Comparison of ENCODE assay signal across 23 mouse cellular contexts in genomic region chr4:101710361-101710760, GRCm38 (mm10). TPM values are rescaled to one million over a fixed set of nuclear protein-coding genes. Genes with fewer than 3 reads are reported as not detected.
A peak's percentile ranks its signal among the peaks of the same experiment; 100 is the strongest.
DNase-seq lines count a peak whose midpoint lies in the region; ATAC-seq and TF ChIP-seq lines count a peak whose summit lies in the region.
"Had no signal": no experiment of that assay in that cellular context is flagged by ENCODE, and none has a peak within 500 bp of the region (broad histone marks: within the 10 kb centered on the region; RNA-seq: fewer than 3 reads in every experiment).

No protein-coding gene starts in this region.

- H3K4me2 ChIP-seq in liver, embryonic 12.5 days: no peak overlapping the region
- H3K4me2 ChIP-seq in liver, embryonic 15.5 days: no peak overlapping the region
- H3K4me2 ChIP-seq in liver, embryonic 11.5 days: no peak overlapping the region
- no peak overlapping the region for H3K4me2 ChIP-seq in liver, embryonic 16.5 days (ENCODE audit: low read depth, low read length)
- no peak overlapping the region for H3K4me2 ChIP-seq in liver, postnatal 0 days (ENCODE audit: low read depth, low read length)

- H3K36me3 ChIP-seq in liver, adult 2 months (ENCODE audit: control insufficient read depth, insufficient read depth, low read length): no peaks in the 10 kb centered on the region
- no peaks in the 10 kb centered on the region for H3K36me3 ChIP-seq in liver, embryonic 12.5 days
- H3K36me3 ChIP-seq in liver, embryonic 15.5 days (replicated peaks): no peaks in the 10 kb centered on the region
- no peaks in the 10 kb centered on the region for H3K36me3 ChIP-seq in liver, embryonic 11.5 days (ENCODE audit: control insufficient read depth, insufficient read depth, low read length)
- no peaks in the 10 kb centered on the region for H3K36me3 ChIP-seq in liver, embryonic 16.5 days (ENCODE audit: control insufficient read depth, insufficient read depth)
- H3K36me3 ChIP-seq in liver, postnatal 0 days (replicated peaks; ENCODE audit: insufficient read depth, low read length): no peaks in the 10 kb centered on the region
- H3K36me3 ChIP-seq: G1E had no signal

- 5% methylated on average over 4 of the region's 4 CpGs for WGBS in liver, adult 2 months
- WGBS in liver, embryonic 12.5 days (ENCODE audit: insufficient replicate concordance): 61% methylated on average over 4 of the region's 4 CpGs
- WGBS in liver, embryonic 15.5 days (ENCODE audit: insufficient replicate concordance): 59% methylated on average over 4 of the region's 4 CpGs
- 81% methylated on average over 4 of the region's 4 CpGs for WGBS in liver, embryonic 11.5 days
- WGBS in liver, embryonic 16.5 days (ENCODE audit: insufficient replicate concordance): 49% methylated on average over 4 of the region's 4 CpGs
- 57% methylated on average over 4 of the region's 4 CpGs for WGBS in liver, postnatal 0 days (ENCODE audit: insufficient replicate concordance)

- DNase-seq in liver, adult 2 months (ENCODE audit: extremely low read depth, low read depth, low spot score): peak; percentile 95
- DNase-seq in liver, embryonic 11.5 days (ENCODE audit: low spot score): no peak
- DNase-seq in liver: no peak
- peak; percentile 22 for DNase-seq in liver, postnatal 0 days
- DNase-seq in kidney, postnatal 14 days: no peak
- DNase-seq: adrenal gland, adult 2 months; adrenal gland, adult 8-10 months; adrenal gland, postnatal 10 days; adrenal gland, postnatal 14 days; adrenal gland, postnatal 25 days; adrenal gland, postnatal 36 days; B cell, adult 2 months; cerebellum, adult 11 months; cerebellum, adult 11-12 months had no signal

- no peaks in the 10 kb centered on the region for H3K79me2 ChIP-seq in liver, adult 2 months (ENCODE audit: control insufficient read depth, insufficient read depth, low read length)

- no peak for TF ChIP-seq CTCF in liver, adult 2 months (IDR thresholded peaks at IDR 0.05; ENCODE audit: low read depth, low read length)
- TF ChIP-seq CTCF in liver, postnatal 0 days (IDR thresholded peaks at IDR 0.05; ENCODE audit: low read depth): no peak

- H3K27ac ChIP-seq in liver, adult 2 months (replicated peaks; ENCODE audit: insufficient read depth, low read depth, low read length): peak overlapping the region; percentile 26; the same call in 1 of the 2 replicates
- no peak overlapping the region for H3K27ac ChIP-seq in liver, embryonic 12.5 days
- no peak overlapping the region for H3K27ac ChIP-seq in liver, embryonic 15.5 days (replicated peaks)
- no peak overlapping the region for H3K27ac ChIP-seq in liver, embryonic 11.5 days (ENCODE audit: low read depth, low read length)
- H3K27ac ChIP-seq in liver, embryonic 16.5 days (ENCODE audit: low read length): no peak overlapping the region
- no peak overlapping the region for H3K27ac ChIP-seq in liver, postnatal 0 days (ENCODE audit: low read depth)

- H3K4me3 ChIP-seq in liver, adult 2 months (ENCODE audit: insufficient read depth, low read depth, low read length): no peak overlapping the region
- H3K4me3 ChIP-seq in liver, embryonic 12.5 days: no peak overlapping the region
- no peak overlapping the region for H3K4me3 ChIP-seq in liver, embryonic 15.5 days (replicated peaks)
- H3K4me3 ChIP-seq in liver, embryonic 11.5 days (ENCODE audit: low read depth, low read length): no peak overlapping the region
- H3K4me3 ChIP-seq in liver, embryonic 16.5 days (ENCODE audit: low read depth, low read length): no peak overlapping the region
- no peak overlapping the region for H3K4me3 ChIP-seq in liver, postnatal 0 days (ENCODE audit: low read depth, low read length)

- H3K27me3 ChIP-seq in liver, adult 2 months (ENCODE audit: control insufficient read depth, insufficient read depth, low read length): no peaks in the 10 kb centered on the region
- H3K27me3 ChIP-seq in liver, embryonic 12.5 days (replicated peaks): no peaks in the 10 kb centered on the region
- H3K27me3 ChIP-seq in liver, embryonic 15.5 days: no peaks in the 10 kb centered on the region
- no peaks in the 10 kb centered on the region for H3K27me3 ChIP-seq in liver, embryonic 11.5 days (replicated peaks; ENCODE audit: control insufficient read depth, insufficient read depth, low read length)
- no peaks in the 10 kb centered on the region for H3K27me3 ChIP-seq in liver, embryonic 16.5 days (ENCODE audit: control insufficient read depth, insufficient read depth, low read depth, low read length)
- no peaks in the 10 kb centered on the region for H3K27me3 ChIP-seq in liver, postnatal 0 days (ENCODE audit: insufficient read depth, low read length)
- H3K27me3 ChIP-seq: CH12.LX had no signal

- no peak overlapping the region for H3K9ac ChIP-seq in liver, adult 2 months (ENCODE audit: low read depth, low read length)
- H3K9ac ChIP-seq in liver, embryonic 12.5 days: no peak overlapping the region
- H3K9ac ChIP-seq in liver, embryonic 15.5 days: no peak overlapping the region
- no peak overlapping the region for H3K9ac ChIP-seq in liver, embryonic 11.5 days (ENCODE audit: low read depth, low read length)
- H3K9ac ChIP-seq in liver, embryonic 16.5 days (ENCODE audit: low read depth, low read length): no peak overlapping the region
- H3K9ac ChIP-seq in liver, postnatal 0 days (replicated peaks): no peak overlapping the region

- no peak for TF ChIP-seq POLR2A in liver, adult 2 months (IDR thresholded peaks at IDR 0.05; ENCODE audit: extremely low read depth, insufficient read depth, low read length)

- no peak for ATAC-seq in liver, embryonic 12.5 days
- ATAC-seq in liver, embryonic 15.5 days (ENCODE audit: insufficient read depth): peak; percentile 18; the same call in 1 of the 2 replicates
- no peak for ATAC-seq in liver, embryonic 11.5 days (replicated peaks; ENCODE audit: low FRiP score)
- ATAC-seq in liver, embryonic 16.5 days (ENCODE audit: low read depth): peak; percentile 74
- peak; percentile 80 for ATAC-seq in liver, postnatal 0 days
- ATAC-seq: activated CD4-positive, CD25-positive, alpha-beta regulatory T cell, adult 4 months; CD4-positive, CD25-positive, alpha-beta regulatory T cell, adult 4 months; Patski had no signal

- H3K9me3 ChIP-seq in liver, embryonic 12.5 days (replicated peaks): no peaks in the 10 kb centered on the region
- H3K9me3 ChIP-seq in liver, embryonic 15.5 days (replicated peaks): no peaks in the 10 kb centered on the region
- no peaks in the 10 kb centered on the region for H3K9me3 ChIP-seq in liver, embryonic 11.5 days (ENCODE audit: control insufficient read depth, low read length)
- H3K9me3 ChIP-seq in liver, embryonic 16.5 days (replicated peaks; ENCODE audit: control insufficient read depth, low read length): no peaks in the 10 kb centered on the region
- no peaks in the 10 kb centered on the region for H3K9me3 ChIP-seq in liver, postnatal 0 days (ENCODE audit: low read length)
- H3K9me3 ChIP-seq: G1E had no signal

- no peak for TF ChIP-seq EP300 in liver, postnatal 0 days (IDR thresholded peaks at IDR 0.05; ENCODE audit: low read depth)

- H3K4me1 ChIP-seq in liver, adult 2 months (ENCODE audit: control insufficient read depth, insufficient read depth, low read length): peaks cover 13% of the 10 kb centered on the region
- H3K4me1 ChIP-seq in liver, embryonic 12.5 days: no peaks in the 10 kb centered on the region
- no peaks in the 10 kb centered on the region for H3K4me1 ChIP-seq in liver, embryonic 15.5 days (replicated peaks)
- no peaks in the 10 kb centered on the region for H3K4me1 ChIP-seq in liver, embryonic 11.5 days (replicated peaks; ENCODE audit: control insufficient read depth, insufficient read depth, low read length)
- H3K4me1 ChIP-seq in liver, embryonic 16.5 days (ENCODE audit: control insufficient read depth, low read depth, low read length): no peaks in the 10 kb centered on the region
- H3K4me1 ChIP-seq in liver, postnatal 0 days (ENCODE audit: insufficient read depth): peaks cover 8% of the 10 kb centered on the region

RNA-seq across cellular contexts. Expression of gene Lepr, which starts 6.8 kb away (rescaled TPM):
- total RNA-seq in liver, adult 2 months (2014; rRNA removed): 17.1 and 24.6 TPM in 2 replicates
- 0.36 and 0.89 TPM in 2 replicates for polyA plus RNA-seq in liver, adult 2 months (2012; rRNA removed)
- polyA plus RNA-seq in liver, embryonic 12.5 days (2016; fragmentation: Nextera tagmentation; extraction: Ambion mirVana): 0.61 and 0.69 TPM in 2 replicates
- 0.74 and 0.76 TPM in 2 replicates for polyA plus RNA-seq in liver, embryonic 15.5 days (2015; fragmentation: Nextera tagmentation; extraction: Ambion mirVana)
- polyA plus RNA-seq in liver, embryonic 11.5 days (2014; fragmentation: Nextera tagmentation; extraction: Ambion mirVana): 0.43 and 0.91 TPM in 2 replicates
- polyA plus RNA-seq in liver, embryonic 16.5 days (2015; fragmentation: Nextera tagmentation; extraction: Ambion mirVana): 1.5 and 1.9 TPM in 2 replicates
- 19.0 and 30.1 TPM in 2 replicates for polyA plus RNA-seq in liver, postnatal 0 days (2015; fragmentation: Nextera tagmentation; extraction: Ambion mirVana)
- total RNA-seq: CH12.LX, MEL had no signal
- polyA plus RNA-seq: CD4-positive, CD25-positive, alpha-beta regulatory T cell, adult 4 months; G1E had no signal

Comparison
In these comparisons a context has a peak if more than half of its experiments do, and no peak if none do; other contexts are left out.
1. DNase-seq: peak in liver, adult 2 months (single experiment) and liver, postnatal 0 days (single experiment); none in liver, embryonic 11.5 days (single experiment), liver (single experiment) and kidney, postnatal 14 days (single experiment).
2. ATAC-seq: peak in liver, embryonic 15.5 days (single experiment), liver, embryonic 16.5 days (single experiment) and liver, postnatal 0 days (single experiment); none in liver, embryonic 12.5 days (single experiment) and liver, embryonic 11.5 days (single experiment).